ENCODE assay signal across 23 mouse cellular contexts in genomic region chr16:28109771-28110170, GRCm38 (mm10).
DNase-seq lines count a peak whose midpoint lies in the region; ATAC-seq and TF ChIP-seq lines count a peak whose summit lies in the region.
"Had no signal": no experiment of that assay in that cellular context is flagged by ENCODE, and none has a peak within 500 bp of the region (broad histone marks: within the 10 kb centered on the region; RNA-seq: fewer than 3 reads in every experiment).

No protein-coding gene starts in this region.

- no peaks in the 10 kb centered on the region for H3K9me3 ChIP-seq in forebrain, embryonic 11.5 days (ENCODE audit: control insufficient read depth, low read length)
- no peaks in the 10 kb centered on the region for H3K9me3 ChIP-seq in forebrain, embryonic 10.5 days
- peaks cover 3% of the 10 kb centered on the region; the same call in 1 of the 2 replicates for H3K9me3 ChIP-seq in forebrain, embryonic 14.5 days (replicated peaks; ENCODE audit: control insufficient read depth, low read length)
- H3K9me3 ChIP-seq in forebrain, embryonic 16.5 days (ENCODE audit: control insufficient read depth, low read length) = no peaks in the 10 kb centered on the region
- H3K9me3 ChIP-seq in liver, embryonic 11.5 days (ENCODE audit: control insufficient read depth, low read length) = no peaks in the 10 kb centered on the region
- H3K9me3 ChIP-seq: embryonic facial prominence, embryonic 15.5 days; G1E had no signal

- ATAC-seq in forebrain, embryonic 11.5 days (replicated peaks; ENCODE audit: low FRiP score) = 0 out of 2 replicates have a peak, but pooled peaks have one; percentile 40
- peak; percentile 56 for ATAC-seq in forebrain, embryonic 14.5 days
- peak; percentile 64 for ATAC-seq in forebrain, embryonic 16.5 days
- no peak for ATAC-seq in liver, embryonic 11.5 days (replicated peaks; ENCODE audit: low FRiP score)
- ATAC-seq: activated CD4-positive, CD25-positive, alpha-beta regulatory T cell, adult 4 months; CD4-positive, CD25-positive, alpha-beta regulatory T cell, adult 4 months; Patski had no signal

- no peak for TF ChIP-seq CTCF in brain, embryonic 14.5 days (IDR thresholded peaks at IDR 0.05; ENCODE audit: borderline replicate concordance, extremely low read depth, insufficient read depth, insufficient read length)

- WGBS in forebrain, embryonic 11.5 days = 51% methylated on average over 1 of the region's 1 CpGs
- WGBS in forebrain, embryonic 10.5 days = 77% methylated on average over 1 of the region's 1 CpGs
- 15% methylated on average over 1 of the region's 1 CpGs for WGBS in forebrain, embryonic 14.5 days
- 11% methylated on average over 1 of the region's 1 CpGs for WGBS in forebrain, embryonic 16.5 days
- WGBS in liver, embryonic 11.5 days = 73% methylated on average over 1 of the region's 1 CpGs

- TF ChIP-seq POLR2A in brain, embryonic 14.5 days (IDR thresholded peaks at IDR 0.05; ENCODE audit: borderline replicate concordance, extremely low read depth, insufficient read depth, insufficient read length, poor library complexity, severe bottlenecking) = no peak

- no peaks in the 10 kb centered on the region for H3K36me3 ChIP-seq in forebrain, embryonic 11.5 days (ENCODE audit: control insufficient read depth, insufficient read depth, low read length)
- H3K36me3 ChIP-seq in forebrain, embryonic 10.5 days (replicated peaks) = no peaks in the 10 kb centered on the region
- H3K36me3 ChIP-seq in forebrain, embryonic 14.5 days (ENCODE audit: control insufficient read depth, insufficient read depth, low read length) = no peaks in the 10 kb centered on the region
- no peaks in the 10 kb centered on the region for H3K36me3 ChIP-seq in forebrain, embryonic 16.5 days (ENCODE audit: control insufficient read depth, insufficient read depth)
- no peaks in the 10 kb centered on the region for H3K36me3 ChIP-seq in liver, embryonic 11.5 days (ENCODE audit: control insufficient read depth, insufficient read depth, low read length)
- H3K36me3 ChIP-seq: embryonic facial prominence, embryonic 13.5 days; embryonic facial prominence, embryonic 15.5 days; G1E had no signal

- H3K27me3 ChIP-seq in forebrain, embryonic 11.5 days (ENCODE audit: control insufficient read depth, insufficient read depth, low read length) = no peaks in the 10 kb centered on the region
- H3K27me3 ChIP-seq in forebrain, embryonic 10.5 days (ENCODE audit: poor library complexity, severe bottlenecking) = no peaks in the 10 kb centered on the region
- no peaks in the 10 kb centered on the region for H3K27me3 ChIP-seq in forebrain, embryonic 14.5 days (replicated peaks; ENCODE audit: control insufficient read depth, insufficient read depth, low read length)
- no peaks in the 10 kb centered on the region for H3K27me3 ChIP-seq in forebrain, embryonic 16.5 days (replicated peaks; ENCODE audit: control insufficient read depth, insufficient read depth, low read length)
- no peaks in the 10 kb centered on the region for H3K27me3 ChIP-seq in liver, embryonic 11.5 days (replicated peaks; ENCODE audit: control insufficient read depth, insufficient read depth, low read length)
- H3K27me3 ChIP-seq: CH12.LX; embryonic facial prominence, embryonic 13.5 days; embryonic facial prominence, embryonic 15.5 days had no signal

- DNase-seq in forebrain, embryonic 11.5 days (ENCODE audit: low spot score) = no peak
- DNase-seq in forebrain, embryonic 10.5 days (ENCODE audit: extremely low spot score, low spot score) = no peak
- DNase-seq in brain, embryonic 14.5 days (ENCODE audit: low read depth) = peak; percentile 39
- peak; percentile 21 for DNase-seq in forebrain, embryonic 14.5 days (ENCODE audit: low spot score)
- no peak for DNase-seq in liver, embryonic 11.5 days (ENCODE audit: low spot score)
- no peak for DNase-seq in embryo, embryonic 11 days
- DNase-seq: adrenal gland, adult 8-10 months; adrenal gland, postnatal 25 days; B cell, adult 2 months; cerebellum, adult 11-12 months; cerebellum, adult 2 months; cerebellum, adult 9-10 months; cerebellum, postnatal 10 days; cerebellum, postnatal 25 days had no signal

- H3K9ac ChIP-seq in forebrain, embryonic 11.5 days (ENCODE audit: low read length) = no peak overlapping the region
- no peak overlapping the region for H3K9ac ChIP-seq in forebrain, embryonic 14.5 days (ENCODE audit: low read length)
- no peak overlapping the region for H3K9ac ChIP-seq in forebrain, embryonic 16.5 days (replicated peaks; ENCODE audit: low read depth, low read length)
- H3K9ac ChIP-seq in liver, embryonic 11.5 days (ENCODE audit: low read depth, low read length) = no peak overlapping the region
- H3K9ac ChIP-seq: embryonic facial prominence, embryonic 13.5 days; embryonic facial prominence, embryonic 15.5 days had no signal

- no peak overlapping the region for H3K4me2 ChIP-seq in forebrain, embryonic 11.5 days (ENCODE audit: low read depth, low read length, severe bottlenecking)
- no peak overlapping the region for H3K4me2 ChIP-seq in forebrain, embryonic 14.5 days (ENCODE audit: low read length)
- H3K4me2 ChIP-seq in forebrain, embryonic 16.5 days (ENCODE audit: low read length) = no peak overlapping the region
- no peak overlapping the region for H3K4me2 ChIP-seq in liver, embryonic 11.5 days
- H3K4me2 ChIP-seq: embryonic facial prominence, embryonic 13.5 days; embryonic facial prominence, embryonic 15.5 days had no signal

- no peak overlapping the region for H3K27ac ChIP-seq in forebrain, embryonic 11.5 days (ENCODE audit: low read depth, low read length)
- no peak overlapping the region for H3K27ac ChIP-seq in forebrain, embryonic 10.5 days
- 0 out of 2 replicates have a peak overlapping the region, but pooled peaks have one; percentile 58 for H3K27ac ChIP-seq in forebrain, embryonic 14.5 days (ENCODE audit: low read depth, low read length)
- H3K27ac ChIP-seq in forebrain, embryonic 16.5 days (ENCODE audit: low read length) = peak overlapping the region; percentile 47
- no peak overlapping the region for H3K27ac ChIP-seq in liver, embryonic 11.5 days (ENCODE audit: low read depth, low read length)
- H3K27ac ChIP-seq: embryonic facial prominence, embryonic 13.5 days; embryonic facial prominence, embryonic 15.5 days had no signal

- peaks cover 11% of the 10 kb centered on the region; the same call in 1 of the 2 replicates for H3K4me1 ChIP-seq in forebrain, embryonic 11.5 days (replicated peaks; ENCODE audit: control insufficient read depth, insufficient read depth, low read length)
- peaks cover 30% of the 10 kb centered on the region for H3K4me1 ChIP-seq in forebrain, embryonic 10.5 days
- H3K4me1 ChIP-seq in forebrain, embryonic 14.5 days (ENCODE audit: control insufficient read depth, insufficient read depth, low read length) = peaks cover 15% of the 10 kb centered on the region
- H3K4me1 ChIP-seq in forebrain, embryonic 16.5 days (replicated peaks; ENCODE audit: control insufficient read depth, insufficient read depth, low read length) = peaks cover 12% of the 10 kb centered on the region
- H3K4me1 ChIP-seq in liver, embryonic 11.5 days (replicated peaks; ENCODE audit: control insufficient read depth, insufficient read depth, low read length) = no peaks in the 10 kb centered on the region
- H3K4me1 ChIP-seq: embryonic facial prominence, embryonic 13.5 days; embryonic facial prominence, embryonic 15.5 days had no signal

- no peak overlapping the region for H3K4me3 ChIP-seq in forebrain, embryonic 11.5 days (ENCODE audit: low read depth, low read length)
- H3K4me3 ChIP-seq in forebrain, embryonic 10.5 days = no peak overlapping the region
- H3K4me3 ChIP-seq in forebrain, embryonic 14.5 days (ENCODE audit: low read depth, low read length) = no peak overlapping the region
- no peak overlapping the region for H3K4me3 ChIP-seq in forebrain, embryonic 16.5 days (replicated peaks; ENCODE audit: low read length)
- no peak overlapping the region for H3K4me3 ChIP-seq in liver, embryonic 11.5 days (ENCODE audit: low read depth, low read length)
- H3K4me3 ChIP-seq: embryonic facial prominence, embryonic 13.5 days; embryonic facial prominence, embryonic 15.5 days; erythroblast, embryonic 14.5 days had no signal

Comparison
In these comparisons a context has a peak if more than half of its experiments do, and no peak if none do; other contexts are left out.
1. DNase-seq: peak in brain, embryonic 14.5 days (single experiment) and forebrain, embryonic 14.5 days (single experiment); none in forebrain, embryonic 11.5 days (single experiment), forebrain, embryonic 10.5 days (single experiment), liver, embryonic 11.5 days (single experiment) and embryo, embryonic 11 days (single experiment).
2. H3K27ac ChIP-seq: peak in forebrain, embryonic 14.5 days (single experiment) and forebrain, embryonic 16.5 days (single experiment); none in forebrain, embryonic 11.5 days (single experiment), forebrain, embryonic 10.5 days (single experiment) and liver, embryonic 11.5 days (single experiment).